Mouse (Mus musculus) thymus, adult 2 months (tissue): ENCODE data around the gene Sgcb. TPM values are rescaled to one million over a fixed set of nuclear protein-coding genes. Genes with fewer than 3 reads are reported as not detected.

ENCODE experiments used
- DNase-seq: peaks from one replicate; pipeline ENCODE4 v3.0.0; 2021
- H3K27ac ChIP-seq: fragments of 200-500 bp; 2 replicates; pipeline ENCODE4 v1.5.1; 2012; ENCODE audit warnings: low read length, control low read depth; ENCODE audit not compliant: control insufficient read depth, insufficient read depth
- H3K27me3 ChIP-seq: fragments of 200-500 bp; 2 replicates; pipeline ENCODE4 v1.6.1; 2012; ENCODE audit warnings: mild to moderate bottlenecking, low read length, moderate library complexity, mixed read lengths; ENCODE audit not compliant: control insufficient read depth, insufficient read depth
- H3K36me3 ChIP-seq: fragments of 200-500 bp; 2 replicates; pipeline ENCODE4 v1.6.1; 2012; ENCODE audit warnings: mild to moderate bottlenecking, low read length, moderate library complexity; ENCODE audit not compliant: control insufficient read depth, insufficient read depth
- H3K4me1 ChIP-seq: fragments of 200-500 bp; replicated peaks from 2 replicates; pipeline ENCODE4 v1.6.1; 2012; ENCODE audit warnings: low read length; ENCODE audit not compliant: control insufficient read depth, insufficient read depth
- H3K4me3 ChIP-seq: fragments of 200-500 bp; 2 replicates; pipeline ENCODE4 v1.5.1; 2012; ENCODE audit warnings: mild to moderate bottlenecking, low read length, control low read depth, moderate library complexity; ENCODE audit not compliant: control insufficient read depth, insufficient read depth
- CTCF ChIP-seq: fragments of 200-500 bp; IDR thresholded peaks from 2 replicates; pipeline ENCODE4 v1.5.1; 2012; ENCODE audit warnings: mild to moderate bottlenecking, control low read depth, low read length, moderate library complexity, borderline replicate concordance; ENCODE audit not compliant: control insufficient read depth, poor library complexity, insufficient read depth; ENCODE audit errors: extremely low read depth
- POLR2A ChIP-seq: fragments of 200-500 bp; IDR thresholded peaks from 2 replicates; pipeline ENCODE4 v1.6.1; 2012; ENCODE audit warnings: mild to moderate bottlenecking, low read length, control low read depth, moderate library complexity; ENCODE audit not compliant: control insufficient read depth, poor library complexity, insufficient read depth; ENCODE audit errors: extremely low read depth
- WGBS: fragments of 180-500 bp; shearing (Covaris S2); methylation state at CpG from one replicate; pipeline ENCODE4 v1.1.7; 2018; 5-methylcytosine and 5-hydroxymethylcytosine counted together
- polyA plus RNA-seq: library from polyadenylated mRNA; depleted of rRNA; stranded (reverse); fragments of >200 nt; gene quantifications from 2 replicates; pipeline ENCODE4 v1.2.3, GENCODE M21; 2012

The Sgcb gene
- polyA plus RNA-seq, 1 experiment: 8.9 TPM

- H3K36me3 ChIP-seq: no peaks in the 10 kb centered on the region
- H3K4me1 ChIP-seq: no peaks in the 10 kb centered on the region
- no peaks in the 10 kb centered on the region for H3K27me3 ChIP-seq
- H3K4me3 ChIP-seq: no peak overlapping the region
- WGBS: 80% methylated on average over 3 of the region's 3 CpGs
- no peak overlapping the region for H3K27ac ChIP-seq
- TF ChIP-seq POLR2A (no peak), CTCF (no peak)
- no peak for DNase-seq
Measured at GRCm38 (mm10) chr5:73602865-73603264, 44.7 kb downstream of the Sgcb start.

GRCm38 (mm10) chr5:73601361-73601763 lies 46.2 kb downstream of the Sgcb start:
- no peaks in the 10 kb centered on the region for H3K27me3 ChIP-seq
- TF ChIP-seq POLR2A (no peak), CTCF (no peak)
- DNase-seq: no peak
- no peaks in the 10 kb centered on the region for H3K4me1 ChIP-seq
- no peak overlapping the region for H3K27ac ChIP-seq
- H3K36me3 ChIP-seq: no peaks in the 10 kb centered on the region
- WGBS: 94% methylated on average over 8 of the region's 8 CpGs
- H3K4me3 ChIP-seq: no peak overlapping the region

GRCm38 (mm10) chr5:73599991-73600390 lies 47.6 kb downstream of the Sgcb start:
- H3K4me1 ChIP-seq: no peaks in the 10 kb centered on the region
- H3K27ac ChIP-seq: no peak overlapping the region
- no peaks in the 10 kb centered on the region for H3K27me3 ChIP-seq
- DNase-seq: no peak
- H3K4me3 ChIP-seq: no peak overlapping the region
- WGBS: 93% methylated on average over 2 of the region's 2 CpGs
- no peak for TF ChIP-seq CTCF
- no peak for TF ChIP-seq POLR2A
- no peaks in the 10 kb centered on the region for H3K36me3 ChIP-seq

- no peak for DNase-seq
- 84% methylated on average over 5 of the region's 5 CpGs for WGBS
- Histone ChIP-seq H3K27ac (no peak overlapping the region), H3K4me1 (no peaks in the 10 kb centered on the region), H3K36me3 (no peaks in the 10 kb centered on the region), H3K27me3 (no peaks in the 10 kb centered on the region), H3K4me3 (no peak overlapping the region)
- no peak for TF ChIP-seq CTCF
- TF ChIP-seq POLR2A: no peak
Measured at GRCm38 (mm10) chr5:73598943-73599695, 48.5 kb downstream of the Sgcb start.

GRCm38 (mm10) chr5:73587119-73587518 lies 60.5 kb downstream of the Sgcb start:
- TF ChIP-seq CTCF: no peak
- TF ChIP-seq POLR2A: no peak
- Histone ChIP-seq H3K4me1 (no peaks in the 10 kb centered on the region), H3K27ac (no peak overlapping the region), H3K4me3 (no peak overlapping the region), H3K27me3 (no peaks in the 10 kb centered on the region), H3K36me3 (no peaks in the 10 kb centered on the region)
- DNase-seq: no peak
- 92% methylated on average over 3 of the region's 3 CpGs for WGBS

GRCm38 (mm10) chr5:73586597-73586996 lies 61.0 kb downstream of the Sgcb start:
- Histone ChIP-seq H3K4me3 (no peak overlapping the region), H3K27ac (no peak overlapping the region), H3K27me3 (no peaks in the 10 kb centered on the region), H3K36me3 (no peaks in the 10 kb centered on the region), H3K4me1 (no peaks in the 10 kb centered on the region)
- TF ChIP-seq CTCF: no peak
- no peak for TF ChIP-seq POLR2A
- no peak for DNase-seq
- WGBS: 85% methylated on average over 4 of the region's 4 CpGs
